Mouse (Mus musculus) lung, adult 18-20 months (tissue): Measurements from ENCODE around the gene Clec12a.
"Not testable (repeated sequence)": the region's sequence is repeated elsewhere in the genome, so short reads cannot be mapped to it uniquely, and the experiment has no call there.

ENCODE experiments used
- DNase-seq, 2 experiments: peaks; one replicate each; pipeline ENCODE4 v3.0.0; 2022; ENCODE audit warnings: mixed read lengths in 2 of 2

Clec12a gene

GRCm38 (mm10) chr6:129342391-129342790, at the start of gene Clec12a:
Gene Clec12a (plus strand): TSS chr6:129342691.
- DNase-seq: not testable (repeated sequence)

GRCm38 (mm10) chr6:129304180-129304579, 38.3 kb upstream of the Clec12a start:
- no peak for DNase-seq

- no peak for DNase-seq
Observed at GRCm38 (mm10) chr6:129312499-129312898, 30.0 kb upstream of the Clec12a start.

GRCm38 (mm10) chr6:129314655-129315168, 27.8 kb upstream of the Clec12a start:
- no peak for DNase-seq

GRCm38 (mm10) chr6:129315698-129316097, 26.8 kb upstream of the Clec12a start:
- no peak for DNase-seq

GRCm38 (mm10) chr6:129316463-129316862, 26.0 kb upstream of the Clec12a start:
- no peak for DNase-seq

- DNase-seq: no peak
Observed at GRCm38 (mm10) chr6:129318395-129318794, 24.1 kb upstream of the Clec12a start.

GRCm38 (mm10) chr6:129319331-129319730, 23.2 kb upstream of the Clec12a start:
- DNase-seq: no peak

GRCm38 (mm10) chr6:129326016-129326415, 16.5 kb upstream of the Clec12a start:
- DNase-seq: no peak

- peak in 1 of 2 experiments; percentile 45 for DNase-seq
Observed at GRCm38 (mm10) chr6:129326568-129327150, 15.8 kb upstream of the Clec12a start.

GRCm38 (mm10) chr6:129331610-129332009, 10.9 kb upstream of the Clec12a start, which contains the start of gene 4922502D21Rik:
Gene 4922502D21Rik (minus strand): TSS chr6:129331796.
- no peak for DNase-seq

GRCm38 (mm10) chr6:129333674-129334078, 8.8 kb upstream of the Clec12a start:
- peak; percentile 71 to 74 for DNase-seq

- DNase-seq: peak in 1 of 2 experiments; percentile 14
Observed at GRCm38 (mm10) chr6:129337751-129338150, 4.7 kb upstream of the Clec12a start.

- no peak for DNase-seq
Observed at GRCm38 (mm10) chr6:129344408-129344807, 1.9 kb downstream of the Clec12a start.

GRCm38 (mm10) chr6:129349524-129350352, 7.2 kb downstream of the Clec12a start:
- peak; percentile 58 to 73 for DNase-seq

- DNase-seq: no peak
Observed at GRCm38 (mm10) chr6:129351091-129351490, 8.6 kb downstream of the Clec12a start.

- no peak for DNase-seq
Observed at GRCm38 (mm10) chr6:129355774-129356173, 13.3 kb downstream of the Clec12a start.

GRCm38 (mm10) chr6:129356430-129356829, 13.9 kb downstream of the Clec12a start:
- no peak for DNase-seq

GRCm38 (mm10) chr6:129359515-129359914, 17.0 kb downstream of the Clec12a start:
- no peak for DNase-seq

- no peak for DNase-seq
Observed at GRCm38 (mm10) chr6:129363942-129364341, 21.5 kb downstream of the Clec12a start.

- DNase-seq: peak in 1 of 2 experiments; percentile 36
Observed at GRCm38 (mm10) chr6:129365959-129366359, 23.5 kb downstream of the Clec12a start.

GRCm38 (mm10) chr6:129369374-129370132, 27.1 kb downstream of the Clec12a start:
- no peak for DNase-seq

GRCm38 (mm10) chr6:129374937-129375471, 32.5 kb downstream of the Clec12a start:
- no peak for DNase-seq
